In genomic region chr13:83760387-83761170, GRCm38 (mm10) we compare ENCODE assay signal across 28 mouse cellular contexts.
DNase-seq lines count a peak whose midpoint lies in the region; ATAC-seq and TF ChIP-seq lines count a peak whose summit lies in the region.
"Had no signal": no experiment of that assay in that cellular context is flagged by ENCODE, and none has a peak within 500 bp of the region (broad histone marks: within the 10 kb centered on the region; RNA-seq: fewer than 3 reads in every experiment).

No protein-coding gene starts in this region.

- H3K4me2 ChIP-seq in hindbrain, embryonic 12.5 days (replicated peaks): no peak overlapping the region
- no peak overlapping the region for H3K4me2 ChIP-seq in hindbrain, postnatal 0 days (ENCODE audit: low read depth, low read length)
- no peak overlapping the region for H3K4me2 ChIP-seq in midbrain, embryonic 16.5 days (ENCODE audit: low read length)
- no peak overlapping the region for H3K4me2 ChIP-seq in midbrain, embryonic 11.5 days
- H3K4me2 ChIP-seq in hindbrain, embryonic 15.5 days: no peak overlapping the region
- no peak overlapping the region for H3K4me2 ChIP-seq in stomach, postnatal 0 days (replicated peaks; ENCODE audit: low read depth)
- H3K4me2 ChIP-seq: forebrain, embryonic 15.5 days; heart, embryonic 15.5 days; limb, embryonic 12.5 days; liver, embryonic 15.5 days; lung, embryonic 14.5 days; midbrain, embryonic 12.5 days had no signal

- no peak for DNase-seq in hindbrain, postnatal 0 days (ENCODE audit: low spot score)
- DNase-seq in midbrain, embryonic 11.5 days (ENCODE audit: low spot score, missing footprints): no peak
- no peak for DNase-seq in stomach, postnatal 0 days (ENCODE audit: low spot score)
- DNase-seq in yolk sac, embryonic 10.5 days (ENCODE audit: low spot score): no peak
- DNase-seq: adrenal gland, postnatal 25 days; cerebellum, adult 2 months; cerebellum, postnatal 14 days; gastrocnemius, postnatal 25 days; heart, adult 11 months; kidney, adult 9 months; kidney, postnatal 10 days; lung, embryonic 14.5 days; lung, postnatal 14 days; right cerebral cortex, postnatal 4 days; thymus, postnatal 4 days had no signal

- no peaks in the 10 kb centered on the region for H3K27me3 ChIP-seq in hindbrain, embryonic 12.5 days
- no peaks in the 10 kb centered on the region for H3K27me3 ChIP-seq in hindbrain, postnatal 0 days (ENCODE audit: insufficient read depth, low read length)
- H3K27me3 ChIP-seq in midbrain, embryonic 16.5 days (ENCODE audit: control insufficient read depth, insufficient read depth, low read depth, low read length): no peaks in the 10 kb centered on the region
- no peaks in the 10 kb centered on the region for H3K27me3 ChIP-seq in midbrain, embryonic 11.5 days (ENCODE audit: control insufficient read depth, insufficient read depth, low read length)
- H3K27me3 ChIP-seq in hindbrain, embryonic 15.5 days: no peaks in the 10 kb centered on the region
- no peaks in the 10 kb centered on the region for H3K27me3 ChIP-seq in stomach, postnatal 0 days (ENCODE audit: control insufficient read depth, insufficient read depth, low read length)
- H3K27me3 ChIP-seq: forebrain, embryonic 15.5 days; heart, embryonic 15.5 days; limb, embryonic 12.5 days; liver, embryonic 15.5 days; midbrain, embryonic 12.5 days had no signal

- peak; percentile 56 for ATAC-seq in hindbrain, embryonic 12.5 days (ENCODE audit: low FRiP score)
- no peak for ATAC-seq in hindbrain, postnatal 0 days
- ATAC-seq in midbrain, embryonic 16.5 days: no peak
- no peak for ATAC-seq in midbrain, embryonic 11.5 days (ENCODE audit: low FRiP score)
- ATAC-seq in hindbrain, embryonic 15.5 days (ENCODE audit: low FRiP score, low read depth): no peak
- no peak for ATAC-seq in stomach, postnatal 0 days (ENCODE audit: low FRiP score, low TSS enrichment)
- ATAC-seq: CD4-positive, CD25-positive, alpha-beta regulatory T cell, adult 4 months; forebrain, embryonic 15.5 days; intestine, postnatal 0 days had no signal

- no peak overlapping the region for H3K9ac ChIP-seq in hindbrain, embryonic 12.5 days
- H3K9ac ChIP-seq in hindbrain, postnatal 0 days (replicated peaks; ENCODE audit: low read length): no peak overlapping the region
- no peak overlapping the region for H3K9ac ChIP-seq in midbrain, embryonic 16.5 days (ENCODE audit: low read depth, low read length)
- H3K9ac ChIP-seq in midbrain, embryonic 11.5 days (ENCODE audit: low read length): no peak overlapping the region
- H3K9ac ChIP-seq in hindbrain, embryonic 15.5 days: no peak overlapping the region
- H3K9ac ChIP-seq in stomach, postnatal 0 days (ENCODE audit: low read length): no peak overlapping the region
- H3K9ac ChIP-seq: forebrain, embryonic 15.5 days; heart, embryonic 15.5 days; limb, embryonic 12.5 days; liver, embryonic 15.5 days; lung, embryonic 14.5 days; midbrain, embryonic 12.5 days had no signal

- H3K4me1 ChIP-seq in hindbrain, embryonic 12.5 days: no peaks in the 10 kb centered on the region
- H3K4me1 ChIP-seq in hindbrain, postnatal 0 days (ENCODE audit: insufficient read depth, low read length): no peaks in the 10 kb centered on the region
- H3K4me1 ChIP-seq in midbrain, embryonic 16.5 days (ENCODE audit: control insufficient read depth, insufficient read depth, low read length): no peaks in the 10 kb centered on the region
- no peaks in the 10 kb centered on the region for H3K4me1 ChIP-seq in midbrain, embryonic 11.5 days (ENCODE audit: control insufficient read depth, insufficient read depth, low read length)
- no peaks in the 10 kb centered on the region for H3K4me1 ChIP-seq in hindbrain, embryonic 15.5 days (replicated peaks)
- no peaks in the 10 kb centered on the region for H3K4me1 ChIP-seq in stomach, postnatal 0 days (replicated peaks; ENCODE audit: control insufficient read depth, insufficient read depth)
- H3K4me1 ChIP-seq: heart, embryonic 10.5 days; heart, embryonic 15.5 days; limb, embryonic 12.5 days; liver, embryonic 15.5 days; midbrain, embryonic 12.5 days had no signal

- WGBS in hindbrain, embryonic 12.5 days: 66% methylated on average over 14 of the region's 14 CpGs
- WGBS in hindbrain, postnatal 0 days: 63% methylated on average over 14 of the region's 14 CpGs
- WGBS in midbrain, embryonic 16.5 days: 80% methylated on average over 14 of the region's 14 CpGs
- 88% methylated on average over 14 of the region's 14 CpGs for WGBS in midbrain, embryonic 11.5 days
- WGBS in hindbrain, embryonic 15.5 days: 64% methylated on average over 14 of the region's 14 CpGs
- 80% methylated on average over 14 of the region's 14 CpGs for WGBS in stomach, postnatal 0 days

- no peak overlapping the region for H3K4me3 ChIP-seq in hindbrain, embryonic 12.5 days
- H3K4me3 ChIP-seq in hindbrain, postnatal 0 days (ENCODE audit: low read length): no peak overlapping the region
- no peak overlapping the region for H3K4me3 ChIP-seq in midbrain, embryonic 16.5 days (ENCODE audit: low read depth, low read length)
- no peak overlapping the region for H3K4me3 ChIP-seq in midbrain, embryonic 11.5 days (ENCODE audit: low read depth, low read length)
- no peak overlapping the region for H3K4me3 ChIP-seq in hindbrain, embryonic 15.5 days
- H3K4me3 ChIP-seq in stomach, postnatal 0 days (ENCODE audit: low read depth, low read length): no peak overlapping the region
- H3K4me3 ChIP-seq: erythroblast, embryonic 14.5 days; forebrain, embryonic 15.5 days; heart, embryonic 10.5 days; heart, embryonic 15.5 days; left cerebral cortex, adult 2 months; limb, embryonic 12.5 days; liver, embryonic 15.5 days; midbrain, embryonic 12.5 days had no signal

- no peaks in the 10 kb centered on the region for H3K36me3 ChIP-seq in hindbrain, embryonic 12.5 days
- no peaks in the 10 kb centered on the region for H3K36me3 ChIP-seq in hindbrain, postnatal 0 days (ENCODE audit: insufficient read depth, low read length)
- H3K36me3 ChIP-seq in midbrain, embryonic 16.5 days (ENCODE audit: control insufficient read depth, insufficient read depth, low read length): no peaks in the 10 kb centered on the region
- no peaks in the 10 kb centered on the region for H3K36me3 ChIP-seq in midbrain, embryonic 11.5 days (ENCODE audit: control insufficient read depth, insufficient read depth, low read length)
- H3K36me3 ChIP-seq in hindbrain, embryonic 15.5 days: no peaks in the 10 kb centered on the region
- H3K36me3 ChIP-seq in stomach, postnatal 0 days (ENCODE audit: control insufficient read depth, insufficient read depth, low read length): no peaks in the 10 kb centered on the region
- H3K36me3 ChIP-seq: forebrain, embryonic 15.5 days; heart, embryonic 10.5 days; heart, embryonic 15.5 days; limb, embryonic 12.5 days; liver, embryonic 15.5 days; midbrain, embryonic 12.5 days had no signal

- no peak for TF ChIP-seq CTCF in hindbrain, postnatal 0 days (IDR thresholded peaks at IDR 0.05; ENCODE audit: low read depth)
- no peak for TF ChIP-seq CTCF in stomach, postnatal 0 days (IDR thresholded peaks at IDR 0.05; ENCODE audit: low read depth)

- no peak overlapping the region for H3K27ac ChIP-seq in hindbrain, embryonic 12.5 days
- H3K27ac ChIP-seq in hindbrain, postnatal 0 days: no peak overlapping the region
- H3K27ac ChIP-seq in midbrain, embryonic 16.5 days (ENCODE audit: low read length): peak overlapping the region; percentile 5; the same call in 1 of the 2 replicates
- H3K27ac ChIP-seq in midbrain, embryonic 11.5 days (ENCODE audit: low read depth, low read length): no peak overlapping the region
- H3K27ac ChIP-seq in hindbrain, embryonic 15.5 days (replicated peaks): 0 out of 2 replicates have a peak overlapping the region, but pooled peaks have one; percentile 37
- no peak overlapping the region for H3K27ac ChIP-seq in stomach, postnatal 0 days (replicated peaks)
- H3K27ac ChIP-seq: forebrain, embryonic 15.5 days; heart, embryonic 10.5 days; heart, embryonic 15.5 days; left cerebral cortex, adult 2 months; limb, embryonic 12.5 days; liver, embryonic 15.5 days; midbrain, embryonic 12.5 days had no signal

- no peak for TF ChIP-seq EP300 in stomach, postnatal 0 days (optimal IDR thresholded peaks at IDR 0.05)

- no peaks in the 10 kb centered on the region for H3K9me3 ChIP-seq in hindbrain, embryonic 12.5 days (replicated peaks)
- H3K9me3 ChIP-seq in hindbrain, postnatal 0 days (ENCODE audit: low read length): no peaks in the 10 kb centered on the region
- H3K9me3 ChIP-seq in midbrain, embryonic 16.5 days (replicated peaks; ENCODE audit: control insufficient read depth, low read length, poor library complexity, severe bottlenecking): no peaks in the 10 kb centered on the region
- H3K9me3 ChIP-seq in midbrain, embryonic 11.5 days (ENCODE audit: control insufficient read depth, low read length): no peaks in the 10 kb centered on the region
- no peaks in the 10 kb centered on the region for H3K9me3 ChIP-seq in hindbrain, embryonic 15.5 days
- no peaks in the 10 kb centered on the region for H3K9me3 ChIP-seq in stomach, postnatal 0 days (ENCODE audit: control insufficient read depth, low read length)
- H3K9me3 ChIP-seq: forebrain, embryonic 15.5 days; heart, embryonic 10.5 days; heart, embryonic 15.5 days; limb, embryonic 12.5 days; liver, embryonic 15.5 days; midbrain, embryonic 12.5 days had no signal

Comparison
In these comparisons a context has a peak if more than half of its experiments do, and no peak if none do; other contexts are left out.
1. H3K27ac ChIP-seq: peak in midbrain, embryonic 16.5 days (single experiment) and hindbrain, embryonic 15.5 days (single experiment); none in hindbrain, embryonic 12.5 days (single experiment), hindbrain, postnatal 0 days (single experiment), midbrain, embryonic 11.5 days (single experiment) and stomach, postnatal 0 days (single experiment).